Comparison of ENCODE assay signal across 12 mouse cellular contexts in genomic region chr4:8987544-8988344, GRCm38 (mm10).
DNase-seq lines count a peak whose midpoint lies in the region; ATAC-seq and TF ChIP-seq lines count a peak whose summit lies in the region.
"Had no signal": no experiment of that assay in that cellular context is flagged by ENCODE, and none has a peak within 500 bp of the region (broad histone marks: within the 10 kb centered on the region; RNA-seq: fewer than 3 reads in every experiment).

No protein-coding gene starts in this region.

- H3K36me3 ChIP-seq in intestine, embryonic 15.5 days = no peaks in the 10 kb centered on the region
- H3K36me3 ChIP-seq in intestine, postnatal 0 days (ENCODE audit: control insufficient read depth, insufficient read depth) = no peaks in the 10 kb centered on the region
- H3K36me3 ChIP-seq: G1E had no signal

- no peak for TF ChIP-seq CTCF in intestine, postnatal 0 days (IDR thresholded peaks at IDR 0.05; ENCODE audit: low read depth)

- H3K27me3 ChIP-seq in intestine, embryonic 15.5 days (replicated peaks) = no peaks in the 10 kb centered on the region
- H3K27me3 ChIP-seq in intestine, postnatal 0 days (replicated peaks; ENCODE audit: control insufficient read depth, insufficient read depth, low read length) = no peaks in the 10 kb centered on the region

- H3K4me1 ChIP-seq in intestine, embryonic 15.5 days (replicated peaks) = no peaks in the 10 kb centered on the region
- no peaks in the 10 kb centered on the region for H3K4me1 ChIP-seq in intestine, postnatal 0 days (replicated peaks; ENCODE audit: control insufficient read depth, insufficient read depth, low read length)

- WGBS in intestine, embryonic 15.5 days = 60% methylated on average over 10 of the region's 10 CpGs
- WGBS in intestine, postnatal 0 days = 64% methylated on average over 10 of the region's 10 CpGs

- no peak overlapping the region for H3K9ac ChIP-seq in intestine, embryonic 15.5 days
- no peak overlapping the region for H3K9ac ChIP-seq in intestine, postnatal 0 days (ENCODE audit: low read depth, low read length)

- H3K27ac ChIP-seq in intestine, embryonic 15.5 days = no peak overlapping the region
- no peak overlapping the region for H3K27ac ChIP-seq in intestine, postnatal 0 days (ENCODE audit: low read depth, low read length)

- H3K4me3 ChIP-seq in intestine, embryonic 15.5 days (replicated peaks) = no peak overlapping the region
- no peak overlapping the region for H3K4me3 ChIP-seq in intestine, postnatal 0 days (ENCODE audit: low read depth, low read length)

- ATAC-seq in intestine, embryonic 15.5 days = no peak
- no peak for ATAC-seq in intestine, postnatal 0 days
- 0 out of 4 replicates have a peak, but pooled peaks have one; percentile 5 to 22 for ATAC-seq in hematopoietic stem cell, adult 5-6 weeks (replicated peaks in 1 of 2; ENCODE audit: insufficient read depth in 1 of 2, low FRiP score in 2 of 2, low TSS enrichment in 1 of 2, low read depth in 1 of 2, poor library complexity in 2 of 2, severe bottlenecking in 2 of 2)

- H3K4me2 ChIP-seq in intestine, embryonic 15.5 days (replicated peaks) = 0 out of 2 replicates have a peak overlapping the region, but pooled peaks have one; percentile 26
- no peak overlapping the region for H3K4me2 ChIP-seq in intestine, postnatal 0 days (replicated peaks; ENCODE audit: low read depth)

- peak; percentile 29 for DNase-seq in brain, adult 2 months (ENCODE audit: low read depth, low spot score)
- peak; percentile 54 for DNase-seq in mesoderm, embryonic 11.5 days (ENCODE audit: low read depth, low spot score)
- no peak for DNase-seq in spleen, postnatal 4 days (ENCODE audit: low spot score in 2 of 2)
- no peak for DNase-seq in thymus, postnatal 10 days (ENCODE audit: low spot score in 2 of 2)
- DNase-seq: cerebellum, adult 11 months; gastrocnemius, postnatal 14 days; kidney, adult 2 months; thymus, adult 18-20 months had no signal

- no peaks in the 10 kb centered on the region for H3K9me3 ChIP-seq in intestine, embryonic 15.5 days
- H3K9me3 ChIP-seq in intestine, postnatal 0 days (ENCODE audit: control insufficient read depth) = no peaks in the 10 kb centered on the region
- H3K9me3 ChIP-seq: G1E had no signal

Comparison
In these comparisons a context has a peak if more than half of its experiments do, and no peak if none do; other contexts are left out.
1. ATAC-seq: peak in hematopoietic stem cell, adult 5-6 weeks (2 of 2); none in intestine, embryonic 15.5 days (single experiment) and intestine, postnatal 0 days (single experiment).
2. DNase-seq: peak in brain, adult 2 months (single experiment) and mesoderm, embryonic 11.5 days (single experiment); none in spleen, postnatal 4 days (0 of 2) and thymus, postnatal 10 days (0 of 2).